Mouse (Mus musculus): ENCODE measurements around the gene Cd3e. TPM values are rescaled to one million over a fixed set of nuclear protein-coding genes. Genes with fewer than 3 reads are reported as not detected.

The Cd3e gene
- polyA plus RNA-seq, 1 experiment from 2014 or later: not detected

- no peak overlapping the region for H3K4me3 ChIP-seq
- no peaks in the 10 kb centered on the region for H3K36me3 ChIP-seq
- peaks cover 9% of the 10 kb centered on the region for H3K27me3 ChIP-seq
- H3K4me2 ChIP-seq: no peak overlapping the region
- 29% methylated on average over 2 of the region's 2 CpGs for WGBS
- no peak overlapping the region for H3K27ac ChIP-seq
- H3K9me3 ChIP-seq: no peaks in the 10 kb centered on the region
- H3K4me1 ChIP-seq: no peaks in the 10 kb centered on the region
- no peak for ATAC-seq (ENCODE audit: insufficient number of reproducible peaks, insufficient read depth, low FRiP score, low TSS enrichment, low read depth)
- no peak overlapping the region for H3K9ac ChIP-seq
These were observed 5.5 kb upstream of the Cd3e start for GRCm38 (mm10) chr9:45014879-45015278.

GRCm38 (mm10) chr9:45011291-45011690 lies 1.9 kb upstream of the Cd3e start:
- no peaks in the 10 kb centered on the region for H3K36me3 ChIP-seq
- H3K4me3 ChIP-seq: no peak overlapping the region
- H3K4me2 ChIP-seq: no peak overlapping the region
- H3K9me3 ChIP-seq: no peaks in the 10 kb centered on the region
- H3K4me1 ChIP-seq: no peaks in the 10 kb centered on the region
- ATAC-seq (ENCODE audit: insufficient number of reproducible peaks, insufficient read depth, low FRiP score, low TSS enrichment, low read depth): no peak
- no peak overlapping the region for H3K9ac ChIP-seq
- H3K27me3 ChIP-seq: peaks cover 13% of the 10 kb centered on the region
- H3K27ac ChIP-seq: no peak overlapping the region
- 42% methylated on average over 6 of the region's 6 CpGs for WGBS

GRCm38 (mm10) chr9:45010461-45010860 lies 1.0 kb upstream of the Cd3e start:
- H3K4me2 ChIP-seq: no peak overlapping the region
- no peak overlapping the region for H3K9ac ChIP-seq
- H3K4me3 ChIP-seq: no peak overlapping the region
- 69% methylated on average over 4 of the region's 4 CpGs for WGBS
- H3K4me1 ChIP-seq: no peaks in the 10 kb centered on the region
- ATAC-seq (ENCODE audit: insufficient number of reproducible peaks, insufficient read depth, low FRiP score, low TSS enrichment, low read depth): no peak
- no peaks in the 10 kb centered on the region for H3K36me3 ChIP-seq
- H3K27me3 ChIP-seq: peaks cover 13% of the 10 kb centered on the region
- no peak overlapping the region for H3K27ac ChIP-seq
- no peaks in the 10 kb centered on the region for H3K9me3 ChIP-seq

GRCm38 (mm10) chr9:45008342-45008741 lies 1.1 kb downstream of the Cd3e start:
- Histone ChIP-seq H3K9ac (no peak overlapping the region), H3K27ac (no peak overlapping the region), H3K4me1 (no peaks in the 10 kb centered on the region), H3K9me3 (no peaks in the 10 kb centered on the region), H3K27me3 (peaks cover 13% of the 10 kb centered on the region), H3K4me3 (no peak overlapping the region), H3K36me3 (no peaks in the 10 kb centered on the region), H3K4me2 (no peak overlapping the region)
- WGBS: 82% methylated on average over 4 of the region's 4 CpGs
- no peak for ATAC-seq (ENCODE audit: insufficient number of reproducible peaks, insufficient read depth, low FRiP score, low TSS enrichment, low read depth)

- ATAC-seq (ENCODE audit: insufficient number of reproducible peaks, insufficient read depth, low FRiP score, low TSS enrichment, low read depth): no peak
- no peaks in the 10 kb centered on the region for H3K4me1 ChIP-seq
These were observed 2.0 kb downstream of the Cd3e start for GRCm38 (mm10) chr9:45007404-45007803.

GRCm38 (mm10) chr9:45000249-45000648 lies 9.2 kb downstream of the Cd3e start:
- H3K4me2 ChIP-seq: no peak overlapping the region
- WGBS: 60% methylated on average over 3 of the region's 3 CpGs
- H3K4me3 ChIP-seq: no peak overlapping the region
- peaks cover 17% of the 10 kb centered on the region for H3K27me3 ChIP-seq
- no peak for ATAC-seq (ENCODE audit: insufficient number of reproducible peaks, insufficient read depth, low FRiP score, low TSS enrichment, low read depth)
- H3K4me1 ChIP-seq: no peaks in the 10 kb centered on the region
- H3K27ac ChIP-seq: no peak overlapping the region
- H3K9me3 ChIP-seq: no peaks in the 10 kb centered on the region
- H3K36me3 ChIP-seq: no peaks in the 10 kb centered on the region
- H3K9ac ChIP-seq: no peak overlapping the region

More at GRCm38 (mm10) chr9:45007404-45007803, 2.0 kb downstream of the Cd3e start:
- Histone ChIP-seq H3K4me2 (no peak overlapping the region), H3K9me3 (no peaks in the 10 kb centered on the region), H3K36me3 (no peaks in the 10 kb centered on the region), H3K9ac (no peak overlapping the region), H3K27me3 (peaks cover 13% of the 10 kb centered on the region), H3K4me3 (no peak overlapping the region), H3K27ac (no peak overlapping the region)
- 79% methylated on average over 12 of the region's 12 CpGs for WGBS

GRCm38 (mm10) chr9:44999776-45000175 lies 9.7 kb downstream of the Cd3e start:
- Histone ChIP-seq H3K4me3 (no peak overlapping the region), H3K36me3 (no peaks in the 10 kb centered on the region), H3K4me1 (no peaks in the 10 kb centered on the region), H3K27me3 (peaks cover 17% of the 10 kb centered on the region), H3K9ac (no peak overlapping the region), H3K9me3 (no peaks in the 10 kb centered on the region), H3K4me2 (no peak overlapping the region), H3K27ac (no peak overlapping the region)
- WGBS: 80% methylated on average over 5 of the region's 5 CpGs
- ATAC-seq (ENCODE audit: insufficient number of reproducible peaks, insufficient read depth, low FRiP score, low TSS enrichment, low read depth): no peak

- H3K36me3 ChIP-seq: no peaks in the 10 kb centered on the region
- H3K9ac ChIP-seq: no peak overlapping the region
- no peak for ATAC-seq (ENCODE audit: insufficient number of reproducible peaks, insufficient read depth, low FRiP score, low TSS enrichment, low read depth)
- 50% methylated on average over 6 of the region's 6 CpGs for WGBS
- H3K4me3 ChIP-seq: no peak overlapping the region
- no peaks in the 10 kb centered on the region for H3K4me1 ChIP-seq
- H3K27me3 ChIP-seq: peaks cover 17% of the 10 kb centered on the region
- H3K4me2 ChIP-seq: no peak overlapping the region
- H3K27ac ChIP-seq: no peak overlapping the region
- no peaks in the 10 kb centered on the region for H3K9me3 ChIP-seq
These were observed 10.3 kb downstream of the Cd3e start for GRCm38 (mm10) chr9:44999171-44999570.

GRCm38 (mm10) chr9:44998138-44998537 lies 11.3 kb downstream of the Cd3e start:
- no peak overlapping the region for H3K9ac ChIP-seq
- 65% methylated on average over 11 of the region's 11 CpGs for WGBS
- H3K4me3 ChIP-seq: no peak overlapping the region
- H3K4me1 ChIP-seq: no peaks in the 10 kb centered on the region
- H3K36me3 ChIP-seq: no peaks in the 10 kb centered on the region
- no peak overlapping the region for H3K27ac ChIP-seq
- H3K4me2 ChIP-seq: no peak overlapping the region
- H3K9me3 ChIP-seq: no peaks in the 10 kb centered on the region
- peaks cover 17% of the 10 kb centered on the region for H3K27me3 ChIP-seq
- no peak for ATAC-seq (ENCODE audit: insufficient number of reproducible peaks, insufficient read depth, low FRiP score, low TSS enrichment, low read depth)

GRCm38 (mm10) chr9:44996590-44996989 lies 12.8 kb downstream of the Cd3e start:
- WGBS: 90% methylated on average over 7 of the region's 7 CpGs
- no peak overlapping the region for H3K4me2 ChIP-seq
- no peaks in the 10 kb centered on the region for H3K4me1 ChIP-seq
- no peak overlapping the region for H3K27ac ChIP-seq
- peaks cover 17% of the 10 kb centered on the region for H3K27me3 ChIP-seq
- no peak overlapping the region for H3K4me3 ChIP-seq
- H3K9me3 ChIP-seq: no peaks in the 10 kb centered on the region
- H3K36me3 ChIP-seq: no peaks in the 10 kb centered on the region
- no peak overlapping the region for H3K9ac ChIP-seq
- no peak for ATAC-seq (ENCODE audit: insufficient number of reproducible peaks, insufficient read depth, low FRiP score, low TSS enrichment, low read depth)

GRCm38 (mm10) chr9:44994962-44995361 lies 14.5 kb downstream of the Cd3e start:
- no peak for ATAC-seq (ENCODE audit: insufficient number of reproducible peaks, insufficient read depth, low FRiP score, low TSS enrichment, low read depth)
- Histone ChIP-seq H3K27ac (no peak overlapping the region), H3K4me3 (no peak overlapping the region), H3K27me3 (peaks cover 12% of the 10 kb centered on the region), H3K4me2 (no peak overlapping the region), H3K9me3 (no peaks in the 10 kb centered on the region), H3K36me3 (no peaks in the 10 kb centered on the region), H3K4me1 (no peaks in the 10 kb centered on the region), H3K9ac (no peak overlapping the region)
- WGBS: 72% methylated on average over 4 of the region's 4 CpGs

GRCm38 (mm10) chr9:44993268-44993667 lies 16.2 kb downstream of the Cd3e start:
- Histone ChIP-seq H3K36me3 (no peaks in the 10 kb centered on the region), H3K4me1 (no peaks in the 10 kb centered on the region), H3K4me3 (no peak overlapping the region), H3K9ac (no peak overlapping the region), H3K4me2 (no peak overlapping the region), H3K27me3 (peaks cover 6% of the 10 kb centered on the region; the same call in 1 of the 2 replicates), H3K27ac (no peak overlapping the region), H3K9me3 (no peaks in the 10 kb centered on the region)
- 93% methylated on average over 2 of the region's 2 CpGs for WGBS
- ATAC-seq (ENCODE audit: insufficient number of reproducible peaks, insufficient read depth, low FRiP score, low TSS enrichment, low read depth): no peak

GRCm38 (mm10) chr9:44992271-44992670 lies 17.2 kb downstream of the Cd3e start:
- no peak for ATAC-seq (ENCODE audit: insufficient number of reproducible peaks, insufficient read depth, low FRiP score, low TSS enrichment, low read depth)
- Histone ChIP-seq H3K4me3 (no peak overlapping the region), H3K27me3 (no peaks in the 10 kb centered on the region)

More at GRCm38 (mm10) chr9:44992271-44992670, 17.2 kb downstream of the Cd3e start:
- Histone ChIP-seq H3K4me1 (no peaks in the 10 kb centered on the region), H3K9me3 (no peaks in the 10 kb centered on the region), H3K36me3 (no peaks in the 10 kb centered on the region), H3K4me2 (no peak overlapping the region), H3K27ac (no peak overlapping the region), H3K9ac (no peak overlapping the region)
